9 mouse cellular contexts compared by ENCODE assay signal in the genomic region with DNA sequence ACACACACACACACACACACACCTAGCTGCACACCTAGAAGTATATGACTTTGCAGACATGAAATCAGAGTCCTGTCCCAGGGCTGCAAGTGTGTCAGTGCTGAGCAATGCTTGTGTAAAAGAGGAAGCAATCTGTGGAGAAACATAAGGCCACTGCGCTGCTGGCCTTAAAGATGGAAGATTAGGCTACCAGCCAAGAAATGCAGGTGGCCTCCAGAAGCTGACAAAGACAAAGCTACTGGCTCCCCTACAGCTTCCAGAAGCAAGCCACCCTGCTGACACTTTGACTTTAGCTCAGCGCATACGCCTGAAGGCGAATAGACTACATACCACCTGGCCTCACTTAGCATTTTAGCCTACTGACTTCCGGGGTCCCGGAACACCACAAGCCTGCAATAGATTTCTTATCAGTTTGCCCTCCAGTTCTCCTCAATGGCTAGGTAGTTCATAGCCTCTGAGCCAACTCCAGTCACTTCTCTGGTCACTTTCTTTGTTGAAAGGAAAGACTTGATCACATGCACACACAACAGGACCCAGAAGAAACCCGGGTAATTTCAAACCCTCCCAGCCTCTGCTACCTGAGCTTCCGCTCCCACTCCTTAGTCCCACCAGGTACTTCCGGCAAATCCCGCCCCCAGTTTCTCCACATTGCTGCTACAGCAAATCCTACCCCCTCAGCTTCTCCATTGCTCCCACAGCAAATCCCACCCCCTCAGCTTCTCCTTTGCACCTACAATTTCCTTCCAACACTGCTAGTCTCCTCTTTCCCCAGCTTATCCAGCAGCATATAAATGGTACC. TPM values are rescaled to one million over a fixed set of nuclear protein-coding genes. Genes with fewer than 3 reads are reported as not detected.
DNase-seq lines count a peak whose midpoint lies in the region; ATAC-seq and TF ChIP-seq lines count a peak whose summit lies in the region.
"Had no signal": no experiment of that assay in that cellular context is flagged by ENCODE, and none has a peak within 500 bp of the region (broad histone marks: within the 10 kb centered on the region; RNA-seq: fewer than 3 reads in every experiment).

No protein-coding gene starts in this region.

- H3K36me3 ChIP-seq in ES-E14 (ENCODE audit: control insufficient read depth, insufficient read depth, low read length, poor library complexity, severe bottlenecking), result no peaks in the 10 kb centered on the region
- no peaks in the 10 kb centered on the region for H3K36me3 ChIP-seq in liver, embryonic 12.5 days
- H3K36me3 ChIP-seq: embryonic facial prominence, embryonic 15.5 days had no signal

- H3K9ac ChIP-seq in ES-E14 (ENCODE audit: insufficient read depth, low read depth, low read length, poor library complexity, severe bottlenecking), result peak overlapping the region; percentile 74; the same call in 1 of the 2 replicates
- H3K9ac ChIP-seq in liver, embryonic 12.5 days, result no peak overlapping the region
- H3K9ac ChIP-seq: embryonic facial prominence, embryonic 15.5 days had no signal

- 45% methylated on average over 10 of the region's 10 CpGs for WGBS in liver, embryonic 12.5 days (ENCODE audit: insufficient replicate concordance)

- no peak overlapping the region for H3K4me3 ChIP-seq in layer of hippocampus, adult 2 months
- peak overlapping the region; percentile 26 to 54 for H3K4me3 ChIP-seq in ES-E14 (ENCODE audit: insufficient read depth in 1 of 2, low read depth in 1 of 2, low read length in 2 of 2, poor library complexity in 1 of 2, severe bottlenecking in 1 of 2)
- H3K4me3 ChIP-seq in liver, embryonic 12.5 days, result no peak overlapping the region
- H3K4me3 ChIP-seq: embryonic facial prominence, embryonic 15.5 days had no signal

- no peaks in the 10 kb centered on the region for H3K9me3 ChIP-seq in ES-E14 (ENCODE audit: control insufficient read depth, insufficient read depth, low read depth, low read length)
- H3K9me3 ChIP-seq in liver, embryonic 12.5 days (replicated peaks), result no peaks in the 10 kb centered on the region
- H3K9me3 ChIP-seq: embryonic facial prominence, embryonic 15.5 days had no signal

- H3K4me2 ChIP-seq in liver, embryonic 12.5 days, result no peak overlapping the region
- H3K4me2 ChIP-seq: embryonic facial prominence, embryonic 15.5 days had no signal

- TF ChIP-seq CTCF in layer of hippocampus, adult 2 months (conservative IDR thresholded peaks at IDR 0.05), result no peak

- no peaks in the 10 kb centered on the region for H3K27me3 ChIP-seq in liver, embryonic 12.5 days (replicated peaks)
- H3K27me3 ChIP-seq: embryonic facial prominence, embryonic 15.5 days had no signal

- peaks cover 3 to 20% of the 10 kb centered on the region in 2 experiments for H3K4me1 ChIP-seq in ES-E14 (ENCODE audit: control insufficient read depth in 2 of 2, insufficient read depth in 2 of 2, low read length in 2 of 2, poor library complexity in 1 of 2)
- H3K4me1 ChIP-seq in liver, embryonic 12.5 days, result peaks cover 9% of the 10 kb centered on the region

- DNase-seq in layer of hippocampus, adult 9-11 months, result peak; percentile 52
- no peak for DNase-seq in layer of hippocampus, adult 2 months (ENCODE audit: low spot score in 2 of 2)
- DNase-seq in ES-E14 (ENCODE audit: low read depth, low spot score), result no peak
- peak; percentile 27 for DNase-seq in cerebellum, adult 8-10 months
- no peak for DNase-seq in testis, postnatal 10 days (ENCODE audit: low spot score)
- DNase-seq in spleen, postnatal 14 days (ENCODE audit: low spot score in 2 of 2), result no peak
- no peak for DNase-seq in Muller cell, postnatal 12 days (ENCODE audit: inconsistent ontology term)

- H3K27ac ChIP-seq in layer of hippocampus, adult 2 months, result no peak overlapping the region
- peak overlapping the region; percentile 96 for H3K27ac ChIP-seq in ES-E14 (ENCODE audit: insufficient read depth, low read depth, low read length, poor library complexity, severe bottlenecking)
- 0 out of 2 replicates have a peak overlapping the region, but pooled peaks have one; percentile 10 for H3K27ac ChIP-seq in liver, embryonic 12.5 days
- H3K27ac ChIP-seq: embryonic facial prominence, embryonic 15.5 days had no signal

- no peak for ATAC-seq in liver, embryonic 12.5 days

- in situ Hi-C loops in ES-E14 (cut with MboI; ENCODE audit: low sequenced_read_pairs in 2 of 2, unreplicated experiment in 2 of 2), result no loop called here

TF ChIP-seq in ES-E14, 5 proteins besides CTCF, POLR2A, EP300 and RAD21:
- TF ChIP-seq CHD2 (IDR thresholded peaks at IDR 0.05; ENCODE audit: low read depth, low read length) (no peak), HCFC1 (IDR thresholded peaks at IDR 0.05; ENCODE audit: borderline replicate concordance, insufficient read depth, low read length) (no peak), MAFK (IDR thresholded peaks at IDR 0.05; ENCODE audit: insufficient read depth, low read depth, low read length) (no peak), ZNF384 (IDR thresholded peaks at IDR 0.05; ENCODE audit: low read depth, low read length) (no peak), ZC3H11A (IDR thresholded peaks at IDR 0.05; ENCODE audit: borderline replicate concordance, low read depth, low read length) (no peak)

RNA-seq across cellular contexts. Expression of gene G3bp2, which starts 23.0 kb away (rescaled TPM):
- total RNA-seq in layer of hippocampus, adult 2 months (2021), result 100 to 1,000 TPM; 233 to 246 TPM
- total RNA-seq in ES-E14 (2012; rRNA removed), result 246 and 266 TPM in 2 replicates
- polyA plus RNA-seq in liver, embryonic 12.5 days (2016; fragmentation: Nextera tagmentation; extraction: Ambion mirVana), result 84.0 and 87.0 TPM in 2 replicates

RNA-seq across cellular contexts. Expression of gene Uso1, which starts 31.2 kb away (rescaled TPM):
- total RNA-seq in layer of hippocampus, adult 2 months (2021), result 10 to 100 TPM; 76.7 to 79.6 TPM
- 40.7 and 51.6 TPM in 2 replicates for total RNA-seq in ES-E14 (2012; rRNA removed)
- 35.6 and 37.1 TPM in 2 replicates for polyA plus RNA-seq in liver, embryonic 12.5 days (2016; fragmentation: Nextera tagmentation; extraction: Ambion mirVana)

Comparison
In these comparisons a context has a peak if more than half of its experiments do, and no peak if none do; other contexts are left out.
1. DNase-seq: peak in layer of hippocampus, adult 9-11 months (single experiment) and cerebellum, adult 8-10 months (single experiment); none in layer of hippocampus, adult 2 months (0 of 2), ES-E14 (single experiment), testis, postnatal 10 days (single experiment), spleen, postnatal 14 days (0 of 2) and Muller cell, postnatal 12 days (single experiment).
2. H3K4me3 ChIP-seq: peak in ES-E14 (2 of 2); none in layer of hippocampus, adult 2 months (single experiment) and liver, embryonic 12.5 days (single experiment).